Mouse (Mus musculus) thymus, postnatal 14 days (tissue): ENCODE results near the gene Trpm5.

ENCODE experiments used
- DNase-seq: peaks from one replicate; pipeline ENCODE4 v3.0.0; 2021

Gene Trpm5

DNA sequence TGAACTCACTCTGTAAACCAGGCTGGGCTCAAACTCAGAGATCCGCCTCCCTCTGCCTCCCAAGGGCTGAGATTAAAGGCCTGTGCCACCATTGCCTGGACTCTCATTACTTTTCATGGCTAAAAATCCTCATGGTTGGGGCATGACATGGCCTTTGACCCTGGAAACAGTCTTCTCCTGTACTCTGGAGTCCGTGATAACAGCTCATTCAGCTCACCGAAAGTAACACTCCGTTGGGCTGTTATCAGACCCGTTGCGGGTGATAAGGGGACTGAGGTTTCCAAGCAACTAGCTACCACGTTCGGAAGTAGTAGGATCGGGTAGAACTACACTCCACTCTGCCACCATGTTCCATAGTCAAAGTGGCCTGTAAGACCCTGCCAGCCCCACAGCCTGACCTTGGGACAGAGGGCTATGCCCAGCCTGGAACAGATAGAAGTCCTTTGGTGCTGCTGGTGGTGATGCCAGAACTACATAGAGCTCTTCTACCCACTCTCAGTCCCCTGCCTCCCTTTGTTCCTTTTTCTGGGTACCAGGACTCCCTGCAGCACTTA is 36.7 kb downstream of the Trpm5 start:
- no peak for DNase-seq

DNA sequence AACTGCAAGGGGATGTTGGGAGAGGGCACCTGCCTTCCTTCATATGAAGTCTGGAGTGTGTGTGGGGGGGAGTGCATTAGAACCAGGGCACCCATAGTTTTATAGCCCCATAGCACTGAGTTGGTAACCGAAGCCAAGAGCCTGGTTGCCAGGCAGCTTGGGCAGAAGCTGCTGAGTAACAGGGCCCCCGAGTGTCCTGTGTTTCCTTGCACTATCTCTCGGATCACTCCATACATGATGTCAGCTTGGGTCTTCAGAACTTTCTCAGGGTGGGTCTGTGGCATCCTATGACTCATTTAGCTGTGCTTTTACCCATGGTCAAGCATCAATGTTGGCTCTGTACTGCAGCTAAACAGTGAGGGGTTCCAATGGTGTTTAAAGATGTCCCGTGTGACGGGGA is 37.4 kb downstream of the Trpm5 start:
- DNase-seq = no peak

DNA sequence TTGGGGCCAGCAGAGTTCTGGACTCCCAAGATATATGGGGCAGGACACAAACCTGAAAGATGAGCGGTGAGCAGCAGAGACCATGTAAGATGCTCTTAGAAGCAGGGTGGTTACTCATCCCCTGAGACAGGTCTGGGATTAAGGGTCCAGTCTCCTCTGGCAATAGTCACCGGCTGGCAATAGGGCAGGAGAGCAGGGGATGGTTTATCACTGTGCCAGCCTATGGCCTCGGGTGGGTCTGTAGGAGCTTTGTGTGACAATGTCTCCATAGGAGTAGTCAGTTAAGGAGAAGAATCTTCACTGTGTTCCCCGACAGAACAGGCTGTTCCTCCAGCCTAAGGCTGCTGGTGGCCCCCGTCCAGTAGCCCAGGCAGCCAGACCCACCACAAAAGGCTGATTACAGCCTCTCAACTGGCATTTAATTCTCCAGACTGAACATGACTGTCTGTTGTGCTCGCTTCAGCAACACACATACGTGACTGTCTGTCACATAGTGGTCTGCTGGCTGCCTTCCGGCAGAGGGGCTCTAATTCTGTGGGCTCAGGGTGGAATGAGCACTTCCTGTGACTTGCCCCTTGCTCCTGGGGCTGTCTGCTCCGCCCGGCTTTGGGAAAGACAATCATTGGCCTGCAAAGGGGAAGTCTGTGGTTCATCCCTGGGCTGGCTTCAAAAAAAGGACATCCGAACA is 38.8 kb downstream of the Trpm5 start:
- no peak for DNase-seq

DNA sequence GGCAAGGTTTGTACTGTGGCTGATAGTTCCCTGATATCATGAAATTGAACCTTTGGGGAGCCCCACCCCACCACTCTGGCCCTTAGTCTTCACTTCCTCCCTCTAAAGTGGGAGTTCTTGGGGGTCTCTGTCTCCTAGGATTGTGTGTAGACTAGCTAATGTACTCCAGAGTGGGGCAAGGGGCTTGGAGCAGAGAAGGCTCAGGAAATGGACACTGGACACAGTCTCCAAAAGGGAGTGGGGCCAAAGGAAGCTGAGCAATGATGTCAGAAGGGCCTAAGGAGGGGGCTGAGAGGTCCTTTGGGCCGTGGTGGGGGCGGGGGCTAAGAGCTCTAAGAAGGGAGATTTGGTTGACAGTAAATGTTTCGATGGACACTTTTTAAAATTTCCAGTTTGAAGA is 39.4 kb downstream of the Trpm5 start:
- no peak for DNase-seq

DNA sequence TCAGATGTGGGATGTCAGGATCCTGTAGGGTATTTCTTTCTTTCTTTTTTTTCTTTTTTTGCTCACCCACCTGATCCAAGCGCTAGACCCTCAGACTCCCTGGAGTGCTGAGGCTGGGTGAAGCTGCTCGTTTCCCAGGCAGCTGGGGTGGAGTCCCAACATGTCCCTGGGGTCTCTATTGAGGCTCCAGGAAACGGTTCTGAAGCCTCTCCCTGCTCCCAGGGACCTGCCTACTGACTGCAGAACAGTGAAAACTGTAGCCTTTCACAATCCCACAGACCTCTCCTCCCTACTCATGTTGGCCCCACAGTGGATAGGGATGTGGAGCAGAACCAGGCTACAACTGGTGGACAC is 39.9 kb downstream of the Trpm5 start:
- DNase-seq = no peak

DNA sequence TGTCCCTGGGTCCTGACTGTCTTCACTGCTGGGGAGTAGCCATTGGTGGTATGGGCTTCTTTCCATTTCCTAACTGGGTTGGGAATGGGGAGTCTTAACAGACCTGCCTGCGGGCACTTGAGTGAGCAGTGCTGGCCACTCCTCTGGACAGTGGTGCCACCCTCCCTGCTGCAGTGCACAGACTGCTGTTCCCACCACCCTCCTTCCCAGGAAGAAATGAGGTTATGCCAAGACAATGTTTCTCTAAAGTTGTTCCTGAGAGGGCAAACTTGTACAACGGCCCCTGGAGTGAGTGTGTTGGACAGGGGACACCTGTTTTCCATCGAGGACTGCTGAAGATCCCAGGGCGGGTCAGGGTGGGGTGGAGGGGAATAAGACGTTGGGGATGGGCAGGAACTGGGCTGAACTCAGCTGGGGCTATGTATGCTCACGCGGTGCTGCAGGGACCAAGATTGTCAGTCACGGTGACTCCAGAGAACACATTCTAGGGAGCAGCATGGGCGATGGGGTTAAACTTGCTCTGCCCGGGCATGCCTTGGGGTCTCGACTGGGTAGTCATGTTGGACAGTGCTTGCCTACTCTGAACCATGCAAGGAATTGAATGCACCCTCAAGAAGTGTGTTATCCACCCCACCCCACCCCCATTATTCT is 40.4 kb downstream of the Trpm5 start:
- DNase-seq = no peak

DNA sequence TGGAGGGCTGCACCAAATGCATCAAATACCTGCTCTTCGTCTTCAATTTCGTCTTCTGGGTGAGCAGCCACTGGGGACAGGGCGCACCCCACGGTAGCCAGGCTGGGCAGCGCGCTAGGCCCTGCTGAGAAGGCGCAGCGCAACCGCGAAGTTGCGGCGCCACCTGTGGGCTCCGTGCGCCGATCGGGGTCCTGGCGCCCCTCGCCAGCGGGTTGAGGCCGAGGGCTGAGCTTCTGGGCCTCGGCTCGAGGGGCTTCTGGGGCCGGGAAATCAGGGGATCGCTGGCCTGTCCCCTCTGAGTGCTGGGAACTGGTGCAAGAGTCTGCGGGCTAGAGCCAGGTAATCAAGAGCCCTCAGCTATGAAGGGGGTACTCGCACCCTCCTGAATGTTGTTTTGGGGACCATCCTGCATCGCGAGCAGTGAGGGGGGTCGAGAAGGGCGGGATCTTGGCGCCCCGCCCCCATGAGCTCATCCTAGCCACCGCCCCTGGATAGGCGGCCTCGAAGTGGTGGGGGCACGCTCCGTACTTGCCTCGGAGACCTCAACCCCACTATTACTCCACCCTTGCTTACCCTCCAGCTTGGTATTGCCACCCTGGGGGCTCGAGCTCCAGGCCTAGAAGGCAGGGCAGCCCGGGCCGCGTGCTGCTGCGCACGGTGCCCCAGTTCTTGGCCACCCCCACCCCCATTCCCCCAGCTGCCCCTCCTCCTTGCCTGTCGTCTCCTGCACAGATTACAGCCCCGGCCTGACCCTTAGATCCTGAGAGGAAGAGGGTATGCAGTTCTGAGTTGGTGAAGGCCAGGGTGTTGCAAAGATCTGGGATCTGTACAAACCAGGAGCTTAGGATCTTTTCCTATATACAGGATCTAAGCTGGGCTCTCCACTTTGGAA is 41.2 kb downstream of the Trpm5 start:
- peak; percentile 88 for DNase-seq

DNA sequence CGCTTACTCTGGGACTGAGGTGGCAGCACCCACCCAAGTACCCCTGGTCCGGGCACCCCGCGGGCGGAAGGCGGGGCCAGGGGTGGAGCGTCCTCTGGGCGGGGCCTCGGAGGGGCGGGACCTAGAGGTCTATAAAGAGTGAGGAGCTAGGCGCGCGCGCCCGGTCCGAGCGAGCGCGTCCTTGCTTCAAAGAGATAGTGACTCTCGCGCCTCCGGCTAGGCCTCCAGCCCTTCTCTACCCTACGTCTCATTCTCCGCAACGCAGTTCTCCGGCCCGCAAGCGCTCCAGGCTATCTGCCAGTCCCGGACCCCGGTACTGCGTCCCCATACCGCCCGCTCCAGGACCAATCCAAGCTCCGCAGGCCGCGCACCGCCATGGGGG is 41.8 kb downstream of the Trpm5 start, which contains the start of gene Cd81:
Gene Cd81 (plus strand): TSS at position 114 of the 382 bp plus-strand sequence.
- peak; percentile 97 for DNase-seq

DNA sequence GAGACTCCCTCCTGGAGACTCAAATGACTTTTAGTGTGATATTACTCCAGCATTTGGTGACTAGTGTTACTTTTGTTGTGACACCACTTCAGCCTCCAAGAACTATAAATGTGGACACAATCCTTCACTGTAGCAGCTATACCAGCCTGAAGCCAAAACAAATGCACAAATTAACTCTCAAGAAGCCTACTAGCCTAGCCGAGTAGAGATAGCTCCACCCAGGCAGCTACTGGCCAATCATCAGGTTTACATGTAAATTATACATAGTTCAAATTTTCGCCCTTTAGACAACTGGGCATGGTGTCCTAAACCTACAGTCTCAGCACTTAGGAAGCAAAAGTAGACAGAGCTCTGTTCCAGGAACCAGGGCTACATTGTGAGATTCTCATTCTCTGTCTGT is 43.1 kb downstream of the Trpm5 start:
- DNase-seq = no peak

DNA sequence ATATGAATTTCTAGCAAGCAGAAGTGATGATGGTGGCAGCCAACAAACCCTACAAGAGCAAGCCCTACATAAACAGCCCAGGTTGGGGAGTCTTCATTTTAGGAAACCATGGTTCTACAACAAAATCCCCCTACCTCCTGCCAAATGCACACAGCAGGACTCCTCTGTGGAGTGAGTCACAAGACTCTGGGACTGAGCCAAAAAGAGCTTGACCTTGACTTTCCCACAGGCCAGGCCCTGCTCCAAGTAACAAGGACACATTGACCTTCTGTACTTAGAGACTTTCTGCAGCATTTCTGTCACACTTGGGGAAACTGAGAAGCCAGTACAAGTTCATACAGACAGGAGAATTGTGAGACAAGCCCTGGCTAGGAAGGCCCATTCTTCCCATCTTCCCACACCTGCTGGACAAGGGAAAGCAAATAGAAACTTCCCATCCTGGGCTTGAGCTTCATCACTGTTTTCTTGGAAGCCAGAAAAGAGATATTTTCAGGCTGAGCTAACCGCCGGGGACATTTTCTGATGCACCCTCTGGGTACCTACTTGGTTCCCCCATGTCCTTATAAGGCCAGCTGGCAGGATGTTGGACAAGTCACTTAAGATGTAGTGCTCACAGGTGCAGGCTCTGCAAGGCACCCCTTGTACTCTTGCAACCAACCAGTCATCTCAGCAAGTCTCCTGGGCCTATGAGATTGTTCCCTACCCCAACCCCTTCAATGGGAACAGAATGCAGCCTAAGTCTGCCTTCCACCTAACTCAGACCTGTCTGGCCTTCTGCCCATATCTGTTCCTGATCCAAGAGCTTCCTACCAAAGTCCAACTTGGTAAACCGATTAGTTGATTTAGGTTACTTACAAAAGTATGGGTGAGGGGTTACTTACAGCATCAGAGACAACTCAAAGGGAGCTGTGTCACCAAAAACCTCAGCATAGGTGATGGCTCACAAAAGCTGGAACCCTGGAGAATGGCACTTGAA is 44.3 kb downstream of the Trpm5 start:
- DNase-seq = no peak

DNA sequence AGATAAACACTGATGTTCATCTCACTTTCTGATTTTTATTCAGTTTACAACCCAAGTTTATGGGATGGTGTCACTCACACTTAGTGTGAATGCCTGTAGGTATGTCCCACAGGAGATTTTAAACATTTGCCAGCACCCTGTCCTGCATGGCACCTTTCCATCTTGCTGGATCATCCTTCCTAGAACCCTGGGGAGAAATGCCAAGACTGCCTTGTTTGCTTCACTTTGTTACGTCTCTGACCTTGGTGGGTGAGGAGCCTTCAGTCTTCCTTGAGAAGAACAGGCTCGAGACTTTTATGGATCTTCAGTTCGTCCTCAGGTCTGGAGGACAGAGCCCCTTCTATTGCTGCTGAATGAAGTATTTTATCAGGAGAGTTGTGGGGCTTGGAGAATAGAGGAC is 45.1 kb downstream of the Trpm5 start:
- DNase-seq = no peak

DNA sequence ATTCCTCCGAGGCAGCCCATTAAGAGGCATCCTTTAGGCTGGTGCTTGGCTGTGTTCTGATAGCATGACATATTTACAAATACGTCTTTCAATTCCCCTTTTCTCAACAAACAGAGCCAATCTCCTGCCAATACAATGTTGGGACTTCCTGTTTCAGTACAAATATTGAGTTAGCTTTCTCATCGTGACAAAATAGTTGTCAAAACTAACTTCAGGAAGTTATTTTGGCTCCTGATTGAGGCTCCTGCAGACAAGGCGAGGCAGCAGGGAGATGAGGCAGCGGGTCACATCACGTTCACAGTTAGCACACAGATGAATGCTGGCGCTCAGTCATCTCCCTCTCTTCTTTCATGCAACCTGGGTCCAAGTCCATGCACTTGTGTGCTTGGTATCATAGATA is 48.1 kb downstream of the Trpm5 start:
- no peak for DNase-seq

DNA sequence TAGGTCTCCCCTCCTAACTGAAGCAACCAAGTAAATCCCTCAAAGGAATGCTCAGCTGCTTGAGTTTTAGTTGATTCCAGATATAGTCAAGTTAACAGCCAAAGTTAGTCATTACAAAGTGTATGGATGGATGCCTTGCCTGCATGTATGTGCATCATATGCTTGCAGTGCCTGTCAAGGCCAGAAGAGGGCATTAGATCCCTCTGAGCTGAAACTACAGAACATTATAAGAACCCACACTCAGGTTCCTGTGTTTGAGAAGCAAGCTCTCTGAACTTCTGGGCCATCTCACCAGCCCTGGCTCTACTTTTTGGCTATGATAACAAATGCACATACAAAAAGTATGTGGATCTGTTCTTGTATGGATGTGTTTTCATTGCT is 49.6 kb downstream of the Trpm5 start:
- DNase-seq = no peak

DNA sequence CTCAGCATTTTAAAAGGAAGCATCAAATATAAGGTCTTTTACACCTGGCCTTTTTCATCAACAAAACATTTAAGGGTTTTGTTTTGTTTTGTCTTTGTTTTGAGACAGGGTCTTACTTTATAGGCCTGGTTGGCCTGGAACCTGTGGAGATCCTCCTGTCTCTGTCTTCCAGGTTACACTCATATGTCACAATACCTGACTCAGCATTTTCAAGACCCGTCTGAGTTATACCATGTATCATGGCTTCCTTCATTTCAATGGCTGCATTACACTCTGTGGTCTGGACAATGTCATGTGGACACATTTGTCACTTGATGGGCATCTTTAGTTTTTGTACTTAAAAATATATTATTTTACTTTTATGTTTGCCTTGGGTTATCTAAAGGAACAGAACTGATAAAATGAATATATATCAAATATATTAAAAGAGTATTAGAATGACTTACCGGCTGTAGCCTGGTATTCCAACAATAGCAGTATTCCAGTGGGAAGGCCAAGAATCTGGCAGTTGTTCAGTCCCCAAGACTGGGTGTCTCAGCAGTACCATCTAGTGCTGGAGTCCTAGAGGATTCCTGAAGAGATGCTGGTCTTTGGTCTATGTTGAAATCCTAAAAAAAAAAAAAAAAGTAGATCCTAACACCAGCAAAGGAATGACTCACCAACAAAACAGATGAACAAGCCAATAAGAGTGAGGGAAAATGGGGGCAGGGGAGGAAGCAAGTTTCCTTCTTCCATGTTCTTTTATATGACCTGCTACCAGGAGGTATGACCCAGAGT is 50.2 kb downstream of the Trpm5 start:
- no peak for DNase-seq

DNA sequence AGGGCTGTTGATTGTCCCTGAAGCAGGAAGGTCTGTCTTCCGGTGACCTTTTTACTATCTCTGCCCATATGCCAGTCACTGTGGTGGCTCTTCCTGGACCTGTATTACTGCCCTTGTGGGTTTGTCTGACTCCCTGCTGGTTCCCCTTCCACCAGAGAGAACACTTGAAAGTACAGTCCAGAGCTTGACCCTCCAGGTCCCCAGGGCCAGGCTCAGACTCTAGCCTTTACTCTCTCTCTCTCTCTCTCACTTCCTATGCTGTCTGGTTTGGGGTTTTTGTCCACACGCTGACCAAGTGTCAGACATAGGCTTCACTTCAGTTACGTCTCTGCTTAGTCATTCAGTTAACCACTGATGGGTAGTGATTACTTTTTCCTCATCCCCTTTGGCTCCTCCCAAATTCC is 51.5 kb downstream of the Trpm5 start:
- no peak for DNase-seq

DNA sequence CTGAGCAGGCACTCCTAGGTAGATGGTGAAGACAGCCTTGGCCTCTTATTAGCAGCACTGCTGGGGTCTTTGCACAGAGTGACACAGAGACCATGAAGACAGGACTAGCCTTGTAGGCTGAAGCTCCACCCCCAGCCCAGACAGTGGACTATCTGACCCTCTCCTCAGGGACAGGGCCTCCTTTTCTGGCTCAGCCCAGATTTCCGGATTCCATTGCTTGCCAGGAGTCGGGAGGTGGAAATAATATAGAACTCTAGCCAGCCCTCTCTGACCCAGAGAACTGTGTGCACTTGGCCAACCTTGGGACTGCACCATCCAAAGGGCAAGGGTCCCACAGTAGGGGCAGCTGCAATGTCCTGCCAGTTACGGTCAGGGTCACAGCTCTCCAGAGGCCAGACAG is 52.4 kb downstream of the Trpm5 start:
- DNase-seq = no peak

DNA sequence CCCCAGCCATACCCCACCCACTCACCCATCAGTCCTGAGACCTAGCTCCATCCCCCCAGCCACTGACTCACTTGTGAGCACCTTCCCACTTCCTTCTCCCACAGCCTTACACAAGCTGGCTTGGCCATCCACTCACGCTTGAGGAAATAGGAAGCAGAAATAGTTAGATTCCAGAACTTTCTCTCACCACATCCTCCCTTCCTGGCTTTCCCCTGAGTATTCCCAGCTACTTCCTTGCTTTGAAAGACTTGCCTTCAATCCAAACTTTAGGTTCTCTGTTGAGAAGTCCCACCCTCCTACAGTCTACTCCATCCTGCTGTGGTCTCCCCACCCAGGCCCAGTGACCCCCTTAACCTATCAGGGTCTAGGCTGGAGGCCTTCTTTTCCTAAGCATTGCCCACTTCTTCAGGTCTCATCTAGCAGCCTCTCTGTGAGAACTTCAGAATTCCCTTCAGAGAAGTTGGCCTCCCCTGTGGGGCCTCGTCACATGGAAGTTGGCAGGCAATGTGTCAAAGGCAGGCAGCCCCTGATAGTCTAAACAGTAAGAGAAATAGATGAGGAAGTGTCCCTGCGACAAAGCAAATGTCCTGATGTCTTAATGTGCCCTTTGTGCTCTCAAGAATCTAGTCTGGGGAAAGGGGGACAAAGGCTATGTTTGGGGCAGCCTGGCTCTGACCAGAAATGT is 53.2 kb downstream of the Trpm5 start:
- DNase-seq = no peak

DNA sequence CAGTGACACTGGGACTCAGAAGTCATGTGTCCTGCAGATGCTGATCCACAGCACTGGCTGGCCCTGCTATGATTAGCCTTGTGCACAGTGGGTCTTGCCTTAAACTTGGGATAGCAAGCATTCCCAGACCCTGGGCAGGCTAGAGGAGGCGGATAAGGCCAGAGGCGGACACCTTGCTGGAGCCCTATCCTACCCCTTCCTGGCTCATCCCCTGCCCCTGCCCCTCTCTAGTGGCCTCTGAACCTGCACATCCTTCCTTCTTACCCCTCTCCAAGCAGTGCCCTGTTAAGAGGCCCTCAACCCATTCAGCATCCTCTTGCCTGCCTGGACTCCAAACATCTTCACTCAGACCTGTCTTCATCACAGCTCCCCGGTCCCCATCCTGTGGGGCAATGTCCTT is 53.9 kb downstream of the Trpm5 start:
- no peak for DNase-seq

DNA sequence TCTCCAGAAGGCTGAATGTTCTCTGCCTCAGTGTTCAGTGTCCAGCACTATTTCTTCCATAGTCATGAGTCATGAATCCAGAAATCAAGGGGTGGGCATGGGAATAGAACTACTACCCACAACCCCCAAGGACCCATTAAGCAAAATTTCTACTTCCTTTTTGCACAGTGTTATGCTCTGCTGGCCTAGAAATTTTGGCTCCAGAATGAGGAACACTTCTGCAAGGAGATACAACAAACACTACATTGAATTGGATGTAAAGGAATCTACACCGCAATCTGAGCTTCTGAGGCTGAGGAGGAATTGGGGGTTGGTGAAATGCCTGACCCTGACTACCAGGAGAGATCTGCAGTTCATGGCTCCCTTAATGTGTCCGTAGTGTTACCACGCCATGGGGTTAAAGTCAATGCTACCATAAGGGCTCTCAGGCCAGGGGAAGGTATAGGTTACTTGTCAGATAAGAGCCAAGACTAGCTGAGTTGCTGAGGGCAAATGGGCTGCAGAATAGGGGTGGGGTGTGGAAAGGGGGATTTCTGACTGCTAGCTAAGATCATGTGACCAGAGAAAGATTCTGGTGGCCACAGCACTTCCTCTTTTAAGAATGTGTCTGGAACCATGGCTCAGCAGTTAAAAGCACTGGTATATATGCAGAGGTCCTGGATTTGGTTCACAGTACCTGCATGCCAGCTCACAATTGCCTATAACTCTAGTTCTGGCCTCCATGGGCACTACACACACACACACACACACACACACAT is 56.1 kb downstream of the Trpm5 start:
- DNase-seq = no peak

DNA sequence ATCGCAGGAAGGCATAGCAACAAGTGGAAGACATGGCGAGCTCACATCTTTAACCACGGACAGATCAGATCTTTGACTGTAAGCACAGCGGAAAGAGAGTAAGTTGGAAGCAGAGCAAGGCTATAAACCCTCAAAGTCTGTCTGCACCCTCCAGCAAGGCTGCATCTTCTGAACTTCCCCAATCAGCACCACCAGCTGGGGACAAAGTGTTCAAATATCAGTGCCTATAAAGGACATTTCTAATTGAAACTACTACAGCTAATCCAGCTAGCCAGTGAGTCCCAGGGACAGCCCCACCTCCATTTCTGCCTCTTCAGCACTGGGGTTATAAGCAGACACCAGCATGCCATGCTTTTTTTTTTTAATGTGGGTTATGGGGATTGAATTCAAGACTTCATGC is 57.1 kb downstream of the Trpm5 start:
- DNase-seq = no peak
